Mouse (Mus musculus) liver, embryonic 14.5 days (tissue): ENCODE measurements around the gene Ppp2r5c. TPM values are rescaled to one million over a fixed set of nuclear protein-coding genes. Genes with fewer than 3 reads are reported as not detected.

Experiments used
- ATAC-seq: fragments of 200-750 bp; cut with Nextera tagmentation; 2 replicates; pipeline ENCODE4 v1.8.0; 2017; ENCODE audit warnings: moderate number of reproducible peaks, mild to moderate bottlenecking, moderate library complexity; ENCODE audit not compliant: insufficient read depth
- DNase-seq, 3 experiments: peaks; one replicate each; pipeline ENCODE4 v3.0.0-alpha.2; 2012 to 2013; ENCODE audit warnings: low read depth in 3 of 3, low spot score in 3 of 3
- H3K27ac ChIP-seq: fragments of 300-500 bp; sonication (generic); 2 replicates; pipeline ENCODE4 v1.5.1; 2014; ENCODE audit warnings: moderate library complexity, mild to moderate bottlenecking, control low read depth, inconsistent platforms
- H3K27me3 ChIP-seq: fragments of 300-500 bp; sonication (generic); 2 replicates; pipeline ENCODE4 v1.6.1; 2014; ENCODE audit warnings: mild to moderate bottlenecking, low read length, moderate library complexity; ENCODE audit not compliant: control insufficient read depth, insufficient read depth
- H3K36me3 ChIP-seq: fragments of 300-500 bp; sonication (generic); replicated peaks from 2 replicates; pipeline ENCODE4 v1.6.1; 2014; ENCODE audit warnings: low read depth; ENCODE audit not compliant: control insufficient read depth, insufficient read depth
- H3K4me1 ChIP-seq, 2 experiments: fragments of 200-500 bp in 1 of 2; fragments of 300-500 bp in 1 of 2; sonication (generic) in 1 of 2; replicated peaks; 2 replicates each; pipeline ENCODE4 v1.6.1; 2012 to 2014; ENCODE audit warnings: antibody characterized with exemption in 1 of 2, inconsistent platforms in 1 of 2, low read length in 1 of 2; ENCODE audit not compliant: control insufficient read depth in 2 of 2, insufficient read depth in 2 of 2
- H3K4me2 ChIP-seq: fragments of 300-500 bp; sonication (generic); 2 replicates; pipeline ENCODE4 v1.6.1; 2014; ENCODE audit warnings: low read depth, mild to moderate bottlenecking, control low read depth, moderate library complexity
- H3K4me3 ChIP-seq, 2 experiments: fragments of 200-500 bp in 1 of 2; fragments of 300-500 bp in 1 of 2; sonication (generic) in 1 of 2; 2 replicates each; pipeline ENCODE4 v1.5.1; 2012 to 2014; ENCODE audit warnings: low read depth in 2 of 2, low read length in 2 of 2, mild to moderate bottlenecking in 2 of 2, control low read depth in 1 of 2, inconsistent platforms in 1 of 2, moderate library complexity in 1 of 2; ENCODE audit not compliant: insufficient read depth in 1 of 2
- H3K9ac ChIP-seq: fragments of 300-500 bp; sonication (generic); replicated peaks from 2 replicates; pipeline ENCODE4 v1.6.1; 2014; ENCODE audit warnings: mild to moderate bottlenecking, control low read depth, moderate library complexity
- H3K9me3 ChIP-seq: fragments of 300-500 bp; sonication (generic); 2 replicates; pipeline ENCODE4 v1.6.1; 2016; ENCODE audit warnings: low read length, mixed read lengths; ENCODE audit not compliant: control insufficient read depth
- CTCF ChIP-seq: IDR thresholded peaks from 2 replicates; pipeline ENCODE4 v1.5.1; 2016; ENCODE audit warnings: antibody characterized with exemption, low read depth, control low read depth
- EP300 ChIP-seq: IDR thresholded peaks from 2 replicates; pipeline ENCODE4 v1.6.1; 2016; ENCODE audit warnings: antibody characterized with exemption, low read depth
- WGBS: fragments of 180-500 bp; shearing (Covaris S2); extraction: QIAGEN DNeasy Blood & Tissue Kit; methylation state at CpG from one replicate; pipeline ENCODE4 v1.1.7; 2014; ENCODE audit not compliant: insufficient replicate concordance; 5-methylcytosine and 5-hydroxymethylcytosine counted together
- polyA plus RNA-seq, 2 experiments: library from polyadenylated mRNA; depleted of rRNA in 1 of 2; stranded (reverse) in 1 of 2; unstranded in 1 of 2; fragments of >200 nt; fragmentation: Nextera tagmentation in 1 of 2; extraction: Ambion mirVana in 1 of 2; gene quantifications; 2 replicates each; pipeline versions ENCODE4 v1.2.1 to v1.2.3; 2012 to 2014

Gene Ppp2r5c
- polyA plus RNA-seq, 2 experiments, result 22.6 to 70.8 TPM

DNA sequence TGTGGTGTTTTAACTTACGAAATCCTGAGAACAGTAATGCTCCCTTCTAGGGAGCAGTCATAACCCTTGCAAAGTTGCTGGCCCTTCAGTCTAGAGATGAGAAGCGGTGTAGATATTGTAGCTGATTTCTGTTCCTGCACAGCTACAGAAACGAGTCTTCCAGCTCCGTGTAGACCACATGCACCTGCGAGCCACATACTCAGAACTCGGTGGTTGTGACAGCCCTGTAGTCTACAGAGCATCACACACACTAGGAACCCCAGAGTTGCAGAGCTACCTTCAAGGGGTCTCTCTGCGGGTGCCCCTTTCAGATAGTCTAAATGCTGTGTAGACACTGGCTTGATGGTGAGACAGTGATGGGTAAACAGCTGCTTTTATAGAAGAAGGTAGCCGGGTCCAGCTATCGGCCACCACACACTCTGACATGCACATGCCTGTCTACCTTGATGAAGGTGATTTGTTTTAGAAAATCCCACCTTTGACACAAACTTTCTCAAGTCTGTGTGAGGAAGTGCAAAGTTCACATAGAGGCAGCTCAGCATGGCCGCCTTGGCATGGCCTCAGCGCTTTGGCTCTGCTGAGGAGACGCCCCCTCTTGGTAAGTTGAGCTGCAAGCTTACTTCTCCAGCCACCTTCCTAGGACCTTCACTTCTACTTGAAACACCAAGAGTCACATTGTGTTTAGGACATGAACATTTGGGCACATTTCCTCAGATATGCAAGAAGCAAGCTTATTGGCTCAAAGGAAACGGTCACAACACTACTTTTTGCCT, 46.9 kb downstream of the Ppp2r5c start:
- Histone ChIP-seq H3K27me3 (no peaks in the 10 kb centered on the region), H3K4me2 (no peak overlapping the region), H3K27ac (no peak overlapping the region), H3K4me3 (no peak overlapping the region), H3K9me3 (no peaks in the 10 kb centered on the region), H3K9ac (no peak overlapping the region), H3K4me1 (peaks cover 10 to 21% of the 10 kb centered on the region in 2 experiments), H3K36me3 (no peaks in the 10 kb centered on the region)
- TF ChIP-seq CTCF (no peak), EP300 (no peak)
- ATAC-seq, result no peak
- 81% methylated on average over 13 of the region's 13 CpGs for WGBS
- no peak for DNase-seq

DNA sequence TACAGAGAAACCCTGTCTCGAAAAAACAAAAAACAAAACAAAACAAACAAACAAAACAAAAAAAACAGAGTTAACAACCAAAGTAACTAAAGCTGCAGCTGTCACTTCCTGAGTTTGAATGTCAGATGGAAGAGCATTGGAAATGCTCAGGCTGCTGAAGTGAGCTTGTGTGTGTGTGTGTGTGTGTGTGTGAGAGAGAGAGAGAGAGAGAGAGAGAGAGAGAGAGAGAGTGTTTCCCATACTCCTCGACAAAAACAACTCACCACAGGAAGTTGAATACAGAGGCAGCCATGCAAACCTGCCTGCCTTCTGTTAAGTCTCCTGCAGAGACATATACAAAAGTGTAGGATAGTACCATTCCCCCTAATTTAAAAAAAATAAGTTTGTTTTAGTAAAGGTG, 47.9 kb downstream of the Ppp2r5c start:
- no peaks in the 10 kb centered on the region for H3K36me3 ChIP-seq
- peaks cover 20 to 31% of the 10 kb centered on the region in 2 experiments for H3K4me1 ChIP-seq
- H3K27me3 ChIP-seq, result no peaks in the 10 kb centered on the region
- H3K4me2 ChIP-seq, result no peak overlapping the region
- H3K4me3 ChIP-seq, result no peak overlapping the region
- H3K9me3 ChIP-seq, result no peaks in the 10 kb centered on the region
- no peak for ATAC-seq
- H3K9ac ChIP-seq, result no peak overlapping the region
- TF ChIP-seq CTCF, result no peak
- TF ChIP-seq EP300, result no peak
- DNase-seq, result no peak
- 38% methylated on average over 2 of the region's 2 CpGs for WGBS
- H3K27ac ChIP-seq, result no peak overlapping the region

DNA sequence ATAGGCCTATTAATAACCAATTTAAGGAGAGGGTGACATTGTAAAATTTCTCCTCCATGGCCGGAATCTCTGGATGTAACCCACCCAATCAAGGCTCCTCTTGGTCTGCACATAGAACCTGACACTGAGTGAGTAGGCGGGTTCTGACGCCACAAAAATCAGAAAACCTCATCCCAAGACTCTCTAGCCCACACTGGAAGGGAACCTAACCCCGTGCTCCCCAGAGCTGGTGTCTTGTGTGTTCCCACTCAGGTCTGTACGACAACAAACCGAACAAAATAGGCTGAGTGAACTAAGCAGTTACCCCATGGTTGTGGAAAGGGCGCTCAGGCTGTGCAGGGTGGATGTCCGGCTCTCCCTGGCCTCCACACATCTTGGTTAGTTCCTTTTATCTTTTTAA, 48.3 kb downstream of the Ppp2r5c start:
- Histone ChIP-seq H3K4me3 (no peak overlapping the region), H3K4me1 (peaks cover 24 to 35% of the 10 kb centered on the region in 2 experiments), H3K27ac (no peak overlapping the region), H3K4me2 (no peak overlapping the region), H3K36me3 (no peaks in the 10 kb centered on the region), H3K9me3 (no peaks in the 10 kb centered on the region), H3K9ac (no peak overlapping the region), H3K27me3 (no peaks in the 10 kb centered on the region)
- ATAC-seq (no peak), DNase-seq (no peak)
- WGBS, result 83% methylated on average over 8 of the region's 8 CpGs
- TF ChIP-seq CTCF (no peak), EP300 (no peak)

DNA sequence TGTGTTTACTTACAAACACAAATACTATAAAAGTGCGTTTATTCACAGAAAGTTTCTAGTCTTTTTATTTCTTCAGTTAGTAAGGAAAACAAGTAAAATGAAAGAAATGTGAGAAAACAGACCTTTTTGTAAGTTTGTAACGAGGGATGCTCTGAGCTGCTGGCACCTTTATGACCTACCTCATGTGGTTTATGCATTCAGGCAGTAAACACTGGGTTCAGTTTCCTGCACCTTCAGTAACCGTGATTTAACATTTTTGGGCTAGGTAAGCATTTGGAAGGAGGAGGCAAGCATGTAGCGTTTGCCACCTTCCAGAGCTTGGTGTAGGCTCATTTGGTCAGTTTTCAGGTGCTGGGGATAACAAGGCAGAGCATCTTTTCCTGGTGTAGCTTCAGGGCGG, 49.1 kb downstream of the Ppp2r5c start:
- TF ChIP-seq EP300 (no peak), CTCF (no peak)
- ATAC-seq (no peak), DNase-seq (no peak)
- Histone ChIP-seq H3K4me2 (no peak overlapping the region), H3K4me3 (no peak overlapping the region), H3K9ac (no peak overlapping the region), H3K27me3 (no peaks in the 10 kb centered on the region), H3K36me3 (no peaks in the 10 kb centered on the region), H3K9me3 (no peaks in the 10 kb centered on the region), H3K27ac (no peak overlapping the region), H3K4me1 (peaks cover 27 to 38% of the 10 kb centered on the region in 2 experiments)
- WGBS, result 68% methylated on average over 5 of the region's 5 CpGs

DNA sequence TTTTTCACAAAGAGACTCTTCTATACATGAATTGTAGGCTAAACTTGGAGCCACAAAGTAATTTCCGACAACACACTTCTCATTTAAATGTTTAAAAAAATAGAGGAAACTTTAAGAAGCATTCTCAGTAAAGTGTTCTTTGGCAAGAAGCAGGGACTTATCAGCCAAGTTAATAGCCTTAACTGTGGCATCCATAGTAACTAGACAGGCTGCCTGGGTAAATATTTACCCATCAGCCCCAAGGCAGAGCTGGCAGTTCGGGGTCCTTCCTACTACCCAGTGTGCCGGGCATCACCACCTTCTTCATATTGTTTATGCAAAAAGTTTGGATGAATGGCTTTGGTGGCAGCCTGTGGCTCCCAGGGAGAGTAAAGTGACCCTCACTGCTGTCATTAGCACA, 50.1 kb downstream of the Ppp2r5c start:
- peaks cover 27 to 38% of the 10 kb centered on the region in 2 experiments for H3K4me1 ChIP-seq

More for the DNA sequence above, 50.1 kb downstream of the Ppp2r5c start:
- DNase-seq (no peak), ATAC-seq (no peak)
- Histone ChIP-seq H3K9ac (no peak overlapping the region), H3K4me3 (no peak overlapping the region), H3K36me3 (no peaks in the 10 kb centered on the region), H3K27ac (no peak overlapping the region), H3K9me3 (no peaks in the 10 kb centered on the region), H3K4me2 (no peak overlapping the region), H3K27me3 (no peaks in the 10 kb centered on the region)
- 64% methylated on average over 3 of the region's 3 CpGs for WGBS
- TF ChIP-seq CTCF (no peak), EP300 (no peak)
